Mouse (Mus musculus): ENCODE data around the gene Cdc42ep4.

Cdc42ep4 gene

DNA sequence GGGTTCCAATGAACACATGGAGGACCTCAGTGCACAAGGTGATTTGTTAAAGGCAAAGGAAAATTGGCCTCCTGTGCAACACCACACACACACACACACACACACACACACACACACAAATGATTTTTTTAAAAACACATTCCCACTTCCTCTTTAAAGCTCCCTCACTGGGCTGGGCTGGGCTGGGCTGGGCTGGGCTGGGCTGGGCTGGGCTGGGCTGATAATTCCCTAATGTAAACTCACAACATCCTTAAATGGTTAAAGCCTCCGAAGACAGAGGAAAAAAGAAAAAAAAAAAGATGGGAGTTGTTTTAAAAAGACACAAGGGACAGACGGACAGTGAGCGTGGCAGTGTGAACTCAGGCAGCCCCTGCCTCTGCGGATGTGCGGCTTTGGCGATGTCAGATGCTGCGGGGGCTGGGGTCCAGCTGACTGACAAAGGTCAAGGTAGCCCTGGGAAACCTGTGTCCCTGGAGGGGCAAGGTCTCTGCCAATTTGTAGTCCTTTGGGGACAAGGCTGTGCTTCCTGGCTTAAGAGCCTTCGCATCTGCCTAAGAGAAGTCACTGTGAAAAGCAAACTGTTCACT is 26.3 kb upstream of the Cdc42ep4 start:
- DNase-seq (ENCODE audit: low spot score) = no peak

DNA sequence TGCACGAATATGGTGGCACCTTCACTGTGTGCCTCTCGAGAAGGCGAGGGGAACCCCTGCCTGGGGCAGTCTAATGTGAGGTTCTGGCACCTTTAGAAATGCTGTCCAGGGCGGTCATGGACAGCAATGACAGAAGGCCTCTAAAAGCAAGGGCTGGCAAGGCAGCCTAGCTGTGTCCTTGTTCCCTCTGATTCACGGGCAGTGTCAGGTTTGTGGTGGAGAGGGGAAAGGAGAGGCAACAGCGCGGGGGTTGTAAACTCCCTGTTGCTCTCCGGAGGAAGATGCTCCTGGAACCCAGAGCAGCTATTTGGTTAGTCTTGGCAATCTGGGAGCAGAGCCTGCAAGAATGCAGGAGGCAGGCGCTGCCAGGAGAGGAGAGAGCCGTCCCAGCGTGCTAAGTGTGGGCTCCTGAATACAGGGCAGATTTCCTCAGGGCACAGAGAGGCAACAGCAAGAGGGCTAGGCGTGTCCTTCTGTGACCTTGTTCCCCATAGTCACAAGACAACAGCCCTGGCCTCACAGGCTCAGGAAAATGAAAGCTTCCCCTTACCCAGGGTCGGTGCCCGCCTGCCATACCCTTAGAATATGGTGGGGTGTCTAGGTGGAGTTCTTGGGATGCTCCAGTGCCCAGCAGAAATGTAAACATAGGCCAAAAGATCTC is 25.3 kb upstream of the Cdc42ep4 start:
- DNase-seq (ENCODE audit: low spot score) = no peak

GRCm38 (mm10) chr11:113774773-113775172 is 23.1 kb upstream of the Cdc42ep4 start:
- no peak for DNase-seq (ENCODE audit: low spot score)

- DNase-seq (ENCODE audit: low spot score) = no peak
These were observed 21.5 kb upstream of the Cdc42ep4 start for GRCm38 (mm10) chr11:113773191-113773590.

DNA sequence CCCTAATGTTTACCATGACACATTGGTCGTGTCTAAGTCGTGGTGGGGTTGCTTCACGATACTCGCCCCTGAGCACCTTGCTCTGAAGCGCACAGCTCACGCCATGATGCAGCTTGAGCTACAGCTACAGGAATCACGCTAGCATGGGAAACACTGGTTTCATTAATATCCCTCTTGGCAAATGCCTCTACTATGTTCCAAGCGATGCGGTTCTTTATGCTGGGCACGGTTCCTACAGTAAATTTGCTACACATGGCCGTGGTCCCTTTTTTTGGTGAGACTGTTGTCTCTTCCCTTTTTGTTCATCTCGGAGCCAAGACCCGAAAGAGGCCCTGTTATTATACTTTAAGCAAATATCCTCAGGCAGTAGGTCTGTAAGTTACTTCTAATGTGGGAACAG is 19.5 kb upstream of the Cdc42ep4 start:
- no peak for DNase-seq (ENCODE audit: low spot score)

- DNase-seq (ENCODE audit: low spot score) = no peak
These were observed 16.7 kb upstream of the Cdc42ep4 start for GRCm38 (mm10) chr11:113768356-113768755.

DNA sequence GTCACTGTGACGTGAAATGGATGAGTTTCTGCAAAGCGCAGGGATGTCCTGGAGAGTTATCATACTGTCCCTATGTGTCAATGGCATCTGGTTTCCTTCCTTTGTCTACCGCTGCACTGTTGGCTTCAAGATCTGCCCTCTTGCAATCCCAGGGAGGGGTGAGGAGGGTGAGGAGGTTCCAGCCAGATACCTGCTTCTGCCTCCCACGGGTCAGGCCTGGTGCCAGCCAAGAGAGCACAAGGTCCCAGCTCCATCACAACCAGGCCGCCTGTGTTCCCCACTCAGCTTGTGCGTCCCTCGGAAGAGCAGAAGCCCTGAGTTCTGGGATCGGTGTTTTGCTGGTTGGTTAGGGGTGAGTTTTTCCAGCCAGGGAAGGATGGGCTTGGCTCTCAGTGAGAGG is 15.6 kb upstream of the Cdc42ep4 start:
- DNase-seq (ENCODE audit: low spot score) = no peak

GRCm38 (mm10) chr11:113766284-113766985 is 14.8 kb upstream of the Cdc42ep4 start:
- DNase-seq (ENCODE audit: low spot score) = no peak

GRCm38 (mm10) chr11:113764132-113764849 is 12.6 kb upstream of the Cdc42ep4 start:
- DNase-seq (ENCODE audit: low spot score) = no peak

- no peak for DNase-seq (ENCODE audit: low spot score)
These were observed 11.8 kb upstream of the Cdc42ep4 start for GRCm38 (mm10) chr11:113763449-113763848.

DNA sequence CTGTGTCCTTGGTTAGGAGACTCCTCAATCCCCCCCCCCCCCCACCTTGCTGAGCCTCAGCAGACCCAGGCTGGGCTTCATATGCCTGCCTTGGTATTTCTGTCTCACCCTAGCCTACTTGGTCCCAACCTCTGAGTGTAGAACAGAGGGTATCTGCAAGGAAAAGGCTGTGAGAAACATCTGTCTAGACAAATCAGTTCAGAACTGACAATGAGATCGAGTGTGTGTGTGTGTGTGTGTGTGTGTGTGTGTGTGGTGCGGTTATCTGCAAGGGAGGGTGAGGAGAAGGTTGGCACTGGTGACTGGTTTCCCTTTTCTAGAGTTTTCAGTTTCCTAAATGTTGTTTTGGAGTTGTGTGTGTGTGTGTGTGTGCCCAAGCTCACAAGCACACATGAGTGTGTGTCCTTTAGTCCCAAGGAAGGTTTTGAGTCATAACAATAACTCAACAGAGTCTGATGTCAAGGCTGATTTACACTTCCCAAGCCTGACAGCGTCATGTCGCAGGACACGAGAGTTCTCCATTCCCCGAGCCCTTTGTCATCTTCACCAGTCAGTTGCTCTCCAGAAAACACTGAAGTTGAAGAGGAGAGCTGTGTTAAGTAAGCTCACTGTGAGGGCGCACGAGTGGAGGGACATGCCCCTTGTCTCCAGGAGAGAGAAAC is 10.6 kb upstream of the Cdc42ep4 start:
- no peak for DNase-seq (ENCODE audit: low spot score)

- no peak for DNase-seq (ENCODE audit: low spot score)
These were observed 10.0 kb upstream of the Cdc42ep4 start for GRCm38 (mm10) chr11:113761646-113762045.

DNA sequence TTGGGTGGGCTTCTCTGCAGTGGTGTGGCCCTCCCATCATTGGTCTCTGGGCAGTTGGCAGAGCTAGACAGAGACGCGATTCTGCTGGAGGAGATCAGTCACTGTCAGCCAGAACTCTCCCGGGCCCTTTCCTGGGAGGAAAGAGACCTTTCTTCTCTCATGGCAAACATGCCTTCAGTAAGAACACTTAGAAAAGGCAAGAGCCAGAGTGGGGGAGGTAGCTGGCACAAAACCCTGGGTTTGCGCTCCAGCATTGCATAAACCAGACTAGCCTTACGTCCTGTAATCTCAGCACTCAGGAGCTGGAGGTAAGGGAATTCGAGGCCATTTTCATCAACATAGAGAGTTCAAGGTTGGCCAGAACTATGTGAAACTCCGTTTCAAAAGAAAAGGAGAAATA is 8.8 kb upstream of the Cdc42ep4 start:
- DNase-seq (ENCODE audit: low spot score) = no peak

DNA sequence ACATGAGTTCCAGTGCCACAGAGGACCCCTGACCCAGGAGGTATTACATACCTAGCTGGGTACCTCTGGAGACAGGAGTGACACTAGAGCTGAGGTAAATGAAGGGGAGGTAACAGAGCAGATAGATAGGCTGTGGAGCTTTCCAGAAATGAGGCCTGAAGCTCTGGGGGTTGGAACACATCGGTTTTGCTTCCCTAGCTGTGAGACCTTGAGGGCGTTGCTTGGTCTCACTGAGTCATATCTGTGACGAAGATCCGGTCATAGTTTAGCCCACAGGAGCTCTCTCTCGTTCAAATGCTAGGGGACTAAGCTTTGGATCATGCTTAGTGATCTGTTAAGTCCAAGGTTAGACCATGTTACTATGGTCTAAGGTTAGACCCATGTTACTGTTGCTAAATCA is 7.2 kb upstream of the Cdc42ep4 start:
- DNase-seq (ENCODE audit: low spot score) = no peak

DNA sequence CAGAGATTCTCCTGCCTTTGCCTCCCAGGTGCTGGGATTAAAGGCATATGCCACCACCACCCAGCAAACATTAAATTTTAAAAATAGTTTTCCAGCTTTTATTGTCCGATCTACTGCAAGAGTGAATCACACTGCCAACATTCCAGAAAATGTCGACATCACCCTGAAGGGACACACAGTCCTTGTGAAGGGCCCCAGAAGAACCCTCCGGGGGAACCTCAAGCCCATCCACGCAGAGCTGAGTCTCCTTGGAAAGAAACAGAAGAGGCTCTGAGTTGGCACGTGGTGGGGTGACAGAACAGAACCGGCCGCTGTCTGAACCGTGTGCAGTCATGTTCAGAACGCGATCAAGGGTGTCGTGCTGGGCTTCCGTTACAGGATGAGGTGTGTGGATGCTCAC is 4.9 kb upstream of the Cdc42ep4 start:
- no peak for DNase-seq (ENCODE audit: low spot score)

DNA sequence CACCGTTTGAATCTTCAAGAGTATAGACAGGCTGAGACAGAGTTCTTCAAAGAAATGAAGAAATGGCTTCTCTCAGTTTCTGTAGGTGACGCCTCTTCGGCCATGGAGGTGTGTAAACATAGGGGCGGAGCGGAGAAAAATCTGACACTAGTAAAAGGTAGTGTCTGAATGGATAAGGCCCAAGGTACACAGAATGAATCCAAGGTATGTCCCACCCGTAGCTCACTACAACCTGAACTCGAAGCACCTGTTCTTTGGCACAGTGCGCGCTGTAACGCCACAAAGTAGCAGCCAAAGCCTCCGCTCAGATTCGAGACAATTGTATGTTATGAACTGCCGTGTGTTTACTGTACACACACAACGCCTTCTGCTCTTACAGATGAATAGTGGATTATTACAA is 4.2 kb upstream of the Cdc42ep4 start:
- DNase-seq (ENCODE audit: low spot score) = no peak

DNA sequence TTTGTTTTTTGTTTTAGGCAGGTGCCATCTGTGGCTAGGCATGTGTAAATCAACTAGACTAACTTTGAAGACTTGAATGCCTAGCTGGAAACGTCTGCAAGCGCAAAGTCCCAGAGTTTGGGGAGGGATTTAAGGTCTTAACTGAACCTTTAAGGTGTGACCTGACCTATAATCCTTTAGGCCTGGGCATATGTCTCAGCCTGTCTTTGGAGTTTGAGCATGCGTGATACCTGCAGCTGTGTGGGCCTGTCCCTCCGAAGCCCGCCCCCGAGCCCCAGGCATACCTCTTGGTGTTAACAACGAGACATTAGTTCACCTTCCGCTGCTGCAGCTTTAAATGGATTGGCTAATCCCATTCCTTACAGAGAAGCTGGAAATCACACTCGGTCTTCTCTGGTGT is 3.2 kb upstream of the Cdc42ep4 start:
- DNase-seq (ENCODE audit: low spot score) = no peak

DNA sequence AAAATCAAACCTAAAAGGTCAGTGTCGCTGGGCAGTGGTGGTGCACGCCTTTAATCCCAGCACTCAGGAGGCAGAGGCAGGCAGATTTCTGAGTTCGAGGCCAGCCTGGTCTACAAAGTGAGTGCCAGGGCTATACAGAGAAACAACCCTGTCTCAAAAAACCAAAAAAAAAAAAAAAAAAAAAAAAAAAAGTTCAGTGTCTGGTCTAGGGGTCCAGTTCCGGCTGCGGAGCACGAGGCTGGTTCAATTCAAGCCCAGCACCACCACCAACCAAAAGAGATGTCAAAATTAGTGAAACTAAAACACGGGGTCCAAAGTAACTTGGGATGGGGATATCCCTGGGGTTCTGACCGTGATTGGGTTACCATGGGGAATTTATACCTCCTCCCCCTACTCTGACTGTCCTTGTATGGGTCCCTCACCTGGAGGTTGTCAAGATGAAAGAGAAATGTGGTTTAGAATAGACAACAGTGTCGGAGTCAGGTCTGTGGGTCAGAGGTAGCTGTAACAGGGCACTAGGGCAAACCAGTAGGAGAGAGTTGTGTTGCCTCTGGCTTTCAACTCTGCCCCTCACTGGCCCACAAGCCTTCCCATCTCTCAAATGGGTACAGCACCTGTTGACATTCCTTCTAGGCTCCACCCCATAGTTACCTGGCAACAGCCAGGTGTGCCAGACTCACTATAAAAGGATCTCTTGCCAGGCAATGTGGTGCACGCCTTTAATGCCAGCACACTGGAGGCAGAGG is 1.2 kb upstream of the Cdc42ep4 start:
- no peak for DNase-seq (ENCODE audit: low spot score)

DNA sequence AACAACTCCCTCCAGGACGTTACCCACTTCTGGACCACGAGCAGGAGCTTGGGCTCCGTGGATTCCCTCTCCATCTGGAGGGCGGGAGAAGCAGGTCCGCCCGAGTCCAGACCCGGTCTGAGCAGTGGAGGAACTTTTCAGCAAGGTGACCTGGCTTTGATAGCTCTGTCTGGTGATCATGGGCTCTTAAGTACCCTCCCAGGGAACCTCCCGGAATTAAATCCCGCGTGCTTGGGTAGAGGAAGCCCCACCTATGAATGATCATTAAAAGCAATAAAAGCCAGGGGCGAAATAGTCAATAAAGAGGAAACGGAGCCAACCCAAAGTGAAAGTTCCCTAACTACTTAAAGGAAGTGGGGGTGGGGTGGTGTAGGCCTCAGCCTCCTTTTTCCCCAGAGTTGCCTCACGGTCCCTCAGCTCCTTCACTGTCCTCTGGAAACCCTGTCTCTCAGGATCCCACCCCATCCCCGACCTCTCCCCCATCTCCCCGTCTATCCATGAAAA is 529 bp upstream of the Cdc42ep4 start:
- DNase-seq (ENCODE audit: low spot score) = no peak

GRCm38 (mm10) chr11:113750571-113751483 is 854 bp downstream of the Cdc42ep4 start:
- DNase-seq (ENCODE audit: low spot score) = peak; percentile 71
